ENCODE assay signal across 8 mouse cellular contexts in the genomic region with DNA sequence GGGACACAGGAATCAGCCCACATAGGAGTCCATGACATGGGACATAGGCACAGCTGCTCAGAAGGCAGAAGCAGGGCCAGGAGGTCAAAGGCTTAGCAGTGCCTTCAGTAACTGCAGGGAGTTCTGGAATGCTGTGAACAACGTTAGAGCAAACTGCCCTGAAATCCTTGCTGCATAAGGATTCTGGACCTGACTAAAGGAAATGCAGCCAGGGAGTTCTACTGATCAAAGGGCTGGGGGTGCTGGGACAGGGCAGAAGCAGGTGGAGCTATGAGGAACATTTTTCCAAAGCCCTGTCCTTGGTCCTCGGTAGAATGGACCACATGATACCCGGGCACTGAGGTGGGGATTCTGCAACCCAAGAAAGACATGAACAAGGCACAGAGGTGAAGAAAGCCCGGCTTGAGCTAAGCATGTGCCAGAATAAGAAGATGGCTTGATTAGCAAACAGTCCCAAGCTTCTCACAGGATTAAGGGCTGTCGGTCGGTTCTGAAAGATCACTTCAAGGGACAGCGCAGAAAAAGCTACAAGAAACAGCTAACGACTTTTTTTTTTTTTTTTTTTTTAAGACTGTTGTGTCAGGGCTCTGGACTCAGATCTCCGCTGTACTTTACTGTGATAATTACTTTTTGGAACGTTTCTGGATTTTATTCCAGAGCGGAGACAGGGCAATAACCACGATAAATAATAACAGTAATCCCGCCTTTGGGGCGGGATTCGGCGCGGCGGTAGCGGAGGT. TPM values are rescaled to one million over a fixed set of nuclear protein-coding genes. Genes with fewer than 3 reads are reported as not detected.
DNase-seq lines count a peak whose midpoint lies in the region; ATAC-seq and TF ChIP-seq lines count a peak whose summit lies in the region.

No protein-coding gene starts in this region.

- H3K27me3 ChIP-seq in lung, embryonic 15.5 days, result no peaks in the 10 kb centered on the region
- H3K27me3 ChIP-seq in embryonic facial prominence, embryonic 11.5 days (ENCODE audit: control insufficient read depth, insufficient read depth, low read length), result no peaks in the 10 kb centered on the region
- no peaks in the 10 kb centered on the region for H3K27me3 ChIP-seq in intestine, embryonic 15.5 days (replicated peaks)
- H3K27me3 ChIP-seq in liver, postnatal 0 days (ENCODE audit: insufficient read depth, low read length), result no peaks in the 10 kb centered on the region

- ATAC-seq in lung, embryonic 15.5 days (ENCODE audit: borderline replicate concordance, extremely low read depth, low FRiP score, low TSS enrichment), result no peak
- no peak for ATAC-seq in embryonic facial prominence, embryonic 11.5 days (replicated peaks; ENCODE audit: insufficient number of reproducible peaks, low FRiP score, low TSS enrichment, low read depth)
- ATAC-seq in intestine, embryonic 15.5 days, result no peak
- no peak for ATAC-seq in liver, postnatal 0 days

- no peak for TF ChIP-seq EP300 in liver, postnatal 0 days (IDR thresholded peaks at IDR 0.05; ENCODE audit: low read depth)

- H3K4me2 ChIP-seq in lung, embryonic 15.5 days, result peak overlapping the region; percentile 95
- peak overlapping the region; percentile 89 for H3K4me2 ChIP-seq in embryonic facial prominence, embryonic 11.5 days (ENCODE audit: low read depth, low read length)
- H3K4me2 ChIP-seq in intestine, embryonic 15.5 days (replicated peaks), result peak overlapping the region; percentile 87
- H3K4me2 ChIP-seq in liver, postnatal 0 days (ENCODE audit: low read depth, low read length), result peak overlapping the region; percentile 87

- peaks cover 7% of the 10 kb centered on the region for H3K4me1 ChIP-seq in lung, embryonic 15.5 days
- H3K4me1 ChIP-seq in embryonic facial prominence, embryonic 11.5 days (ENCODE audit: control insufficient read depth, insufficient read depth, low read length), result no peaks in the 10 kb centered on the region
- H3K4me1 ChIP-seq in intestine, embryonic 15.5 days (replicated peaks), result peaks cover 11% of the 10 kb centered on the region
- peaks cover 12% of the 10 kb centered on the region; the same call in 1 of the 2 replicates for H3K4me1 ChIP-seq in liver, postnatal 0 days (ENCODE audit: insufficient read depth)

- H3K36me3 ChIP-seq in lung, embryonic 15.5 days, result no peaks in the 10 kb centered on the region
- no peaks in the 10 kb centered on the region for H3K36me3 ChIP-seq in embryonic facial prominence, embryonic 11.5 days (replicated peaks; ENCODE audit: control insufficient read depth, insufficient read depth, low read depth, low read length)
- no peaks in the 10 kb centered on the region for H3K36me3 ChIP-seq in intestine, embryonic 15.5 days
- no peaks in the 10 kb centered on the region for H3K36me3 ChIP-seq in liver, postnatal 0 days (replicated peaks; ENCODE audit: insufficient read depth, low read length)

- TF ChIP-seq CTCF in liver, postnatal 0 days (IDR thresholded peaks at IDR 0.05; ENCODE audit: low read depth), result no peak

- no peak for DNase-seq in lung, postnatal 25 days (ENCODE audit: low spot score)
- no peak for DNase-seq in embryonic facial prominence, embryonic 11.5 days (ENCODE audit: low spot score)
- no peak for DNase-seq in liver, postnatal 0 days
- no peak for DNase-seq in spleen, postnatal 4 days (ENCODE audit: low spot score in 2 of 2)
- no peak for DNase-seq in gastrocnemius, postnatal 10 days
- DNase-seq in layer of hippocampus, adult 9-11 months, result no peak

- H3K9ac ChIP-seq in lung, embryonic 15.5 days, result peak overlapping the region; percentile 63
- peak overlapping the region; percentile 78 for H3K9ac ChIP-seq in embryonic facial prominence, embryonic 11.5 days (replicated peaks; ENCODE audit: low read length)
- H3K9ac ChIP-seq in intestine, embryonic 15.5 days, result peak overlapping the region; percentile 83
- peak overlapping the region; percentile 76 for H3K9ac ChIP-seq in liver, postnatal 0 days (replicated peaks)

- H3K27ac ChIP-seq in lung, embryonic 15.5 days, result peak overlapping the region; percentile 80
- no peak overlapping the region for H3K27ac ChIP-seq in embryonic facial prominence, embryonic 11.5 days (replicated peaks; ENCODE audit: low read depth, low read length)
- H3K27ac ChIP-seq in intestine, embryonic 15.5 days, result peak overlapping the region; percentile 95
- H3K27ac ChIP-seq in liver, postnatal 0 days (ENCODE audit: low read depth), result peak overlapping the region; percentile 84

- H3K4me3 ChIP-seq in lung, embryonic 15.5 days, result peak overlapping the region; percentile 66
- H3K4me3 ChIP-seq in embryonic facial prominence, embryonic 11.5 days (ENCODE audit: low read depth, low read length), result peak overlapping the region; percentile 57
- peak overlapping the region; percentile 60 for H3K4me3 ChIP-seq in intestine, embryonic 15.5 days (replicated peaks)
- peak overlapping the region; percentile 61 for H3K4me3 ChIP-seq in liver, postnatal 0 days (ENCODE audit: low read depth, low read length)

- 1% methylated on average over 19 of the region's 19 CpGs for WGBS in lung, embryonic 15.5 days
- WGBS in embryonic facial prominence, embryonic 11.5 days, result 3% methylated on average over 19 of the region's 19 CpGs
- 1% methylated on average over 19 of the region's 19 CpGs for WGBS in intestine, embryonic 15.5 days
- 2% methylated on average over 19 of the region's 19 CpGs for WGBS in liver, postnatal 0 days (ENCODE audit: insufficient replicate concordance)

- H3K9me3 ChIP-seq in lung, embryonic 15.5 days, result no peaks in the 10 kb centered on the region
- no peaks in the 10 kb centered on the region for H3K9me3 ChIP-seq in embryonic facial prominence, embryonic 11.5 days (replicated peaks; ENCODE audit: control insufficient read depth, low read length)
- H3K9me3 ChIP-seq in intestine, embryonic 15.5 days, result no peaks in the 10 kb centered on the region
- peaks cover 3% of the 10 kb centered on the region; the same call in 1 of the 2 replicates for H3K9me3 ChIP-seq in liver, postnatal 0 days (ENCODE audit: low read length)

RNA-seq across cellular contexts. Expression of gene Thnsl2, which starts 0.9 kb away (rescaled TPM):
- 7.4 and 8.3 TPM in 2 replicates for polyA plus RNA-seq in lung, embryonic 15.5 days (2015; fragmentation: Nextera tagmentation; extraction: Ambion mirVana)
- polyA plus RNA-seq in embryonic facial prominence, embryonic 11.5 days (2014; fragmentation: Nextera tagmentation; extraction: Ambion mirVana), result 4.3 and 4.8 TPM in 2 replicates
- 47.4 and 49.6 TPM in 2 replicates for polyA plus RNA-seq in intestine, embryonic 15.5 days (2015; fragmentation: Nextera tagmentation; extraction: Ambion mirVana)
- 35.4 and 35.8 TPM in 2 replicates for polyA plus RNA-seq in liver, postnatal 0 days (2015; fragmentation: Nextera tagmentation; extraction: Ambion mirVana)
- 1 to 10 TPM; 7.8 to 8.5 TPM for total RNA-seq in gastrocnemius, postnatal 10 days (2021)

RNA-seq across cellular contexts. Expression of gene Fabp1, which starts 56.3 kb away (rescaled TPM):
- 1.3 and 2.8 TPM in 2 replicates for polyA plus RNA-seq in lung, embryonic 15.5 days (2015; fragmentation: Nextera tagmentation; extraction: Ambion mirVana)
- polyA plus RNA-seq in embryonic facial prominence, embryonic 11.5 days (2014; fragmentation: Nextera tagmentation; extraction: Ambion mirVana), result not detected in 2 replicates
- 2,291 and 2,664 TPM in 2 replicates for polyA plus RNA-seq in intestine, embryonic 15.5 days (2015; fragmentation: Nextera tagmentation; extraction: Ambion mirVana)
- polyA plus RNA-seq in liver, postnatal 0 days (2015; fragmentation: Nextera tagmentation; extraction: Ambion mirVana), result 6,645 and 7,607 TPM in 2 replicates
- total RNA-seq in gastrocnemius, postnatal 10 days (2021), result under 1 TPM in 1 of 2 experiments, not detected in 1; 0.70 TPM

Comparison
In these comparisons a context has a peak if more than half of its experiments do, and no peak if none do; other contexts are left out.
1. RNA of gene Fabp1, which starts 56.3 kb away (polyA plus RNA-seq): 6,645 to 7,607 TPM in liver, postnatal 0 days and 2,291 to 2,664 TPM in intestine, embryonic 15.5 days; 1.3 to 2.8 TPM in lung, embryonic 15.5 days and not detected in embryonic facial prominence, embryonic 11.5 days; every median in the first group is over 100 times any median in the second.
2. Peak in every context shown above with its lines, with median percentiles within 50 percentile points of each other: H3K4me2 ChIP-seq, H3K4me3 ChIP-seq and H3K9ac ChIP-seq.